Mouse (Mus musculus) ES-E14 (cell line): ENCODE results near the gene Tesc.

Source experiments
- CHD2 ChIP-seq: IDR thresholded peaks from 2 replicates; pipeline ENCODE4 v1.6.1; 2014; ENCODE audit warnings: mild to moderate bottlenecking, low read depth, low read length, inconsistent platforms
- HCFC1 ChIP-seq: IDR thresholded peaks from 2 replicates; pipeline ENCODE4 v1.6.1; 2012; ENCODE audit warnings: low read length, inconsistent platforms, borderline replicate concordance; ENCODE audit not compliant: insufficient read depth
- MAFK ChIP-seq: IDR thresholded peaks from 2 replicates; pipeline ENCODE4 v1.6.1; 2014; ENCODE audit warnings: mild to moderate bottlenecking, low read depth, low read length, inconsistent platforms; ENCODE audit not compliant: insufficient read depth
- ZC3H11A ChIP-seq: IDR thresholded peaks from 2 replicates; pipeline ENCODE4 v1.6.1; 2012; ENCODE audit warnings: low read depth, mild to moderate bottlenecking, inconsistent platforms, low read length, borderline replicate concordance
- ZNF384 ChIP-seq: IDR thresholded peaks from 2 replicates; pipeline ENCODE4 v1.6.1; 2012; ENCODE audit warnings: low read depth, low read length, inconsistent platforms

GRCm38 (mm10) chr5:118079354-118079753 is 51.8 kb downstream of the Tesc start:
- TF ChIP-seq CHD2 = no peak
- no peak for TF ChIP-seq ZNF384
- no peak for TF ChIP-seq HCFC1
- no peak for TF ChIP-seq MAFK
- no peak for TF ChIP-seq ZC3H11A
